Mouse (Mus musculus) heart, embryonic 16.5 days (tissue): Measurements from ENCODE around the gene Setd1b. TPM values are rescaled to one million over a fixed set of nuclear protein-coding genes. Genes with fewer than 3 reads are reported as not detected.

Experiments
- ATAC-seq: fragments of 200-750 bp; cut with Nextera tagmentation; replicated peaks from 2 replicates; pipeline ENCODE4 v1.8.0; 2017; ENCODE audit warnings: moderate number of reproducible peaks; ENCODE audit not compliant: insufficient read depth, low FRiP score; ENCODE audit errors: extremely low read depth
- H3K27ac ChIP-seq: fragments of 300-500 bp; sonication (generic); 2 replicates; pipeline ENCODE4 v1.5.1; 2014; ENCODE audit warnings: mild to moderate bottlenecking, low read length, control low read depth, moderate library complexity
- H3K27me3 ChIP-seq: fragments of 300-500 bp; sonication (generic); 2 replicates; pipeline ENCODE4 v1.6.1; 2014; ENCODE audit warnings: low read length, mixed read lengths; ENCODE audit not compliant: control insufficient read depth, insufficient read depth
- H3K36me3 ChIP-seq: fragments of 300-500 bp; sonication (generic); 2 replicates; pipeline ENCODE4 v1.6.1; 2014; ENCODE audit not compliant: control insufficient read depth, insufficient read depth
- H3K4me1 ChIP-seq: fragments of 300-500 bp; sonication (generic); 2 replicates; pipeline ENCODE4 v1.6.1; 2014; ENCODE audit warnings: low read length, mixed read lengths; ENCODE audit not compliant: control insufficient read depth, insufficient read depth
- H3K4me2 ChIP-seq: fragments of 300-500 bp; sonication (generic); 2 replicates; pipeline ENCODE4 v1.6.1; 2014; ENCODE audit warnings: low read depth, mild to moderate bottlenecking, control low read depth, low read length
- H3K4me3 ChIP-seq: fragments of 300-500 bp; sonication (generic); 2 replicates; pipeline ENCODE4 v1.5.1; 2014; ENCODE audit warnings: mild to moderate bottlenecking, control low read depth, low read length
- H3K9ac ChIP-seq: fragments of 300-500 bp; sonication (generic); 2 replicates; pipeline ENCODE4 v1.6.1; 2014; ENCODE audit warnings: low read length, control low read depth
- H3K9me3 ChIP-seq: fragments of 300-500 bp; sonication (generic); replicated peaks from 2 replicates; pipeline ENCODE4 v1.6.1; 2016; ENCODE audit warnings: low read length; ENCODE audit not compliant: control insufficient read depth
- WGBS: fragments of 180-500 bp; shearing (Covaris S2); extraction: QIAGEN DNeasy Blood & Tissue Kit; methylation state at CpG from one replicate; pipeline ENCODE4 v1.1.7; 2014; 5-methylcytosine and 5-hydroxymethylcytosine counted together
- polyA plus RNA-seq: library from polyadenylated mRNA; unstranded; fragments of >200 nt; fragmentation: Nextera tagmentation; extraction: Ambion mirVana; gene quantifications from 2 replicates; pipeline ENCODE4 v1.2.1, GENCODE M21; 2015

Gene Setd1b
- polyA plus RNA-seq, 1 experiment from 2014 or later, result 6.5 TPM

GRCm38 (mm10) chr5:123162942-123163341 is 20.9 kb downstream of the Setd1b start:
- Histone ChIP-seq H3K9ac (no peak overlapping the region), H3K27me3 (no peaks in the 10 kb centered on the region), H3K4me2 (no peak overlapping the region), H3K9me3 (no peaks in the 10 kb centered on the region), H3K36me3 (peaks cover 81% of the 10 kb centered on the region), H3K27ac (no peak overlapping the region), H3K4me3 (no peak overlapping the region), H3K4me1 (no peaks in the 10 kb centered on the region)
- 79% methylated on average over 9 of the region's 9 CpGs for WGBS
- no peak for ATAC-seq

GRCm38 (mm10) chr5:123166437-123166836 is 24.4 kb downstream of the Setd1b start:
- WGBS, result 77% methylated on average over 10 of the region's 10 CpGs
- no peak overlapping the region for H3K27ac ChIP-seq
- no peak overlapping the region for H3K4me3 ChIP-seq
- no peaks in the 10 kb centered on the region for H3K9me3 ChIP-seq
- H3K4me1 ChIP-seq, result no peaks in the 10 kb centered on the region
- no peak overlapping the region for H3K9ac ChIP-seq
- ATAC-seq, result no peak
- H3K4me2 ChIP-seq, result no peak overlapping the region
- H3K27me3 ChIP-seq, result no peaks in the 10 kb centered on the region
- peaks cover 46% of the 10 kb centered on the region for H3K36me3 ChIP-seq

GRCm38 (mm10) chr5:123167591-123167990 is 25.6 kb downstream of the Setd1b start:
- H3K27ac ChIP-seq, result no peak overlapping the region
- WGBS, result 73% methylated on average over 5 of the region's 5 CpGs
- H3K36me3 ChIP-seq, result peaks cover 38% of the 10 kb centered on the region
- no peaks in the 10 kb centered on the region for H3K9me3 ChIP-seq
- no peak overlapping the region for H3K4me3 ChIP-seq
- ATAC-seq, result no peak
- no peak overlapping the region for H3K4me2 ChIP-seq
- H3K9ac ChIP-seq, result no peak overlapping the region
- no peaks in the 10 kb centered on the region for H3K4me1 ChIP-seq
- H3K27me3 ChIP-seq, result no peaks in the 10 kb centered on the region

DNA sequence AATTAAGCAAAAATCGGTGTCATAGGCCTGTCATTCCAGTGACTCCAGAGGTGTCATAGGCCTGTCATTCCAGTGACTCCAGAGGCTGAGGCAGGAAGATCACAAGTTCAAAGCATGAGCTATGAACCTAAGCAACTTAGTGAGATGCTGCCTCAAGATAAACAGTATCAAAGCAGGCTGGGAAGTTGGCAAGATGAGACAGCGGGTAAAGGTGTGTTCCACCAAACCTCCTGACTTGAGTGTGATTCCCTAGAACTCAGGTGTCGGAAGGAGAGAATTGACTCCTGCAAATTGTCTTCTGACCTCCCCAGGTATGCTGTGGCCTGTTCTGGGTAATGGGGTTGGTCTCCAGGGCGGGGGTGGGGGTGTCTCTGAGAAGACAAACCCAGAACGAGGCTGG is 27.3 kb downstream of the Setd1b start, which contains the start of gene Psmd9:
Psmd9 (plus strand) TSS at position 130 of the 400 bp plus-strand sequence.
- Histone ChIP-seq H3K4me3 (no peak within 1 kb of the TSS), H3K9ac (no peak within 1 kb of the TSS), H3K27ac (no peak within 1 kb of the TSS), H3K4me2 (no peak within 1 kb of the TSS), H3K9me3 (no peaks in the 10 kb centered on the region), H3K36me3 (peaks cover 21% of the 10 kb centered on the region), H3K4me1 (no peaks in the 10 kb centered on the region), H3K27me3 (no peaks in the 10 kb centered on the region)
- 76% methylated on average over 5 of the region's 5 CpGs for WGBS
- ATAC-seq, result no peak

- H3K4me3 ChIP-seq, result no peak overlapping the region
- no peak for ATAC-seq
- no peaks in the 10 kb centered on the region for H3K4me1 ChIP-seq
- H3K27ac ChIP-seq, result no peak overlapping the region
- 77% methylated on average over 9 of the region's 9 CpGs for WGBS
- no peaks in the 10 kb centered on the region for H3K27me3 ChIP-seq
- no peaks in the 10 kb centered on the region for H3K9me3 ChIP-seq
- peaks cover 16% of the 10 kb centered on the region for H3K36me3 ChIP-seq
- no peak overlapping the region for H3K4me2 ChIP-seq
- H3K9ac ChIP-seq, result no peak overlapping the region
Measured at GRCm38 (mm10) chr5:123170365-123170764, 28.4 kb downstream of the Setd1b start.

DNA sequence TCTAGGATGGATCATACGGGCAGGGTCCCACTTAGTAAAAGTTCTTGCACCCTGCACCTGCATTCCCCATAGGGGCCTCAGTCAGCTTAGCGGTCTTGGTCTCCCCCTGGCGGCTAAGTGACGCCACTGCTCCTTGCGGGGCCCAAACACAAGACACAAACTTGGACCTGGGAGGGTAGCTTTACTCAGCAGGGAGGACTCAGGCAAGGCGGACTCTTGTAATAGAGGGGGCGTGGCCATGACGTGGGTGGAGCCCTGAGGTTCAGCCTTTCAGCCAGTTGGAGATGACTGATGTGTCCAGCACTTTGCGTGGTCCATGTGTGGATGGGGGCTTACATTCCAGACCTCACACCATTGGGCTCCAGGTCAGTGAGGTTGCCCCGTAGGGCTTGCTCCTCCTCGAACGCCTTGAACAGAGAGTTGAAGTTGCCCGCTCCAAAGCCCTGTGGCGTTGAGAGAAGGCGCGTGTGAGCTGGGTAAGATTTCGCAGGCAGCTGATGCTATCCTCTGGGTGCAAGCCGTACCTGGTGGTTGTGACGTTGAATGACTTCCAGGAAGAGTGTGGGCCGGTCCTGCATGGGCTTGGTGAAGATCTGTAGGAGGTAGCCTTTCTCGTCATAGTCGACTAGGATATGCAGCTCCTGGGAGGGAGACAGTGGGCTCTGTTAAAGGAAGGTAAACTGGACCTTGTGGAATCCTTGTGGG is 29.8 kb downstream of the Setd1b start:
- H3K27me3 ChIP-seq, result no peaks in the 10 kb centered on the region
- ATAC-seq, result peak; percentile 77
- H3K27ac ChIP-seq, result no peak overlapping the region
- no peaks in the 10 kb centered on the region for H3K4me1 ChIP-seq
- 0 out of 2 replicates have a peak overlapping the region, but pooled peaks have one; percentile 20 for H3K4me3 ChIP-seq
- 15% methylated on average over 22 of the region's 22 CpGs for WGBS
- H3K4me2 ChIP-seq, result peak overlapping the region; percentile 39
- no peaks in the 10 kb centered on the region for H3K9me3 ChIP-seq
- no peak overlapping the region for H3K9ac ChIP-seq
- H3K36me3 ChIP-seq, result peaks cover 3% of the 10 kb centered on the region

GRCm38 (mm10) chr5:123178792-123179191 is 36.8 kb downstream of the Setd1b start:
- H3K9me3 ChIP-seq, result no peaks in the 10 kb centered on the region
- H3K4me2 ChIP-seq, result no peak overlapping the region
- WGBS, result 85% methylated on average over 5 of the region's 5 CpGs
- H3K4me3 ChIP-seq, result no peak overlapping the region
- no peaks in the 10 kb centered on the region for H3K36me3 ChIP-seq
- H3K27ac ChIP-seq, result no peak overlapping the region
- no peaks in the 10 kb centered on the region for H3K27me3 ChIP-seq
- no peak for ATAC-seq
- no peaks in the 10 kb centered on the region for H3K4me1 ChIP-seq
- no peak overlapping the region for H3K9ac ChIP-seq

GRCm38 (mm10) chr5:123180390-123180789 is 38.4 kb downstream of the Setd1b start:
- ATAC-seq, result no peak

GRCm38 (mm10) chr5:123181536-123181935 is 39.5 kb downstream of the Setd1b start:
- Histone ChIP-seq H3K9ac (no peak overlapping the region), H3K4me1 (no peaks in the 10 kb centered on the region), H3K4me3 (no peak overlapping the region), H3K27me3 (no peaks in the 10 kb centered on the region), H3K9me3 (no peaks in the 10 kb centered on the region), H3K4me2 (no peak overlapping the region), H3K27ac (no peak overlapping the region), H3K36me3 (no peaks in the 10 kb centered on the region)
- WGBS, result 56% methylated on average over 6 of the region's 6 CpGs
- ATAC-seq, result no peak

More at GRCm38 (mm10) chr5:123180390-123180789, 38.4 kb downstream of the Setd1b start:
- H3K4me1 ChIP-seq, result no peaks in the 10 kb centered on the region
- no peaks in the 10 kb centered on the region for H3K27me3 ChIP-seq
- H3K27ac ChIP-seq, result no peak overlapping the region
- no peak overlapping the region for H3K9ac ChIP-seq
- 86% methylated on average over 15 of the region's 15 CpGs for WGBS
- H3K36me3 ChIP-seq, result no peaks in the 10 kb centered on the region
- H3K4me2 ChIP-seq, result no peak overlapping the region
- no peak overlapping the region for H3K4me3 ChIP-seq
- H3K9me3 ChIP-seq, result no peaks in the 10 kb centered on the region
